Mouse (Mus musculus): Measurements from ENCODE around the gene Elmsan1.
A peak's percentile ranks its signal among the peaks of the same experiment; 100 is the strongest.

Elmsan1 gene

GRCm38 (mm10) chr12:84215758-84216440, 2.8 kb downstream of the Elmsan1 start:
- DNase-seq (ENCODE audit: low read depth, low spot score) = no peak

DNA sequence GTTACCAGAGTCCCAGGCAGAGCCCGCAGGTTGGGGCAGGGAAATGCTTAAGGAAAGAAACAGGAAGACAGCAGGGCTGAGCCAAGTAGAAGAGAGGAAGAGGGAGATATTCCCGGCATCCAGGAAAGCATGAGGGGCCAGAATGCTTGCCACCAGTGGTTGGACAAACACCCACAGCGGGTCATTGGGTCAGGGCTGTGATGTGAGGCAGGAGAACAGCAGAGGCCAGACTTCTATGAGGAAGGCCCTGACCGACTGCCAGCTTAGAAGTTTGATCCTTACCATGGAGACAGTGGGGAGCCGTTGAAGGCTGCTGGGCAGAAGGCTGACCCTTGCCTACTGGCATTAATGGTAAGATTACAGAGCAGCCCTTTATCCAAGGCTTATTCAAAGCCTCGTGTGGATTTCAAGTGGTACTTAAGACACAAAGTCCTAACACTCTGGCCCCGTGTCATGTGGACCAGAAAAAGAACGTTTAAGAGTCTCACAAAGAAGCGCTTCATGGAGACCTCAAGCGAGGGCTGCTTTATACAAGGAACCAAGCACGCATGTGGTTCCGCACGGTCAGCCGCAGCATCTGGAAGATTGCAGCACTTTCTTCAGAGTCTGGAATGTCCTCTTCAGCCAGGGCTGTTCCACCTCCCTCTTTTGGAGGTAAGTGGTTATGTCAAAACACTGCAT, 4.0 kb downstream of the Elmsan1 start:
- DNase-seq (ENCODE audit: low read depth, low spot score) = no peak

DNA sequence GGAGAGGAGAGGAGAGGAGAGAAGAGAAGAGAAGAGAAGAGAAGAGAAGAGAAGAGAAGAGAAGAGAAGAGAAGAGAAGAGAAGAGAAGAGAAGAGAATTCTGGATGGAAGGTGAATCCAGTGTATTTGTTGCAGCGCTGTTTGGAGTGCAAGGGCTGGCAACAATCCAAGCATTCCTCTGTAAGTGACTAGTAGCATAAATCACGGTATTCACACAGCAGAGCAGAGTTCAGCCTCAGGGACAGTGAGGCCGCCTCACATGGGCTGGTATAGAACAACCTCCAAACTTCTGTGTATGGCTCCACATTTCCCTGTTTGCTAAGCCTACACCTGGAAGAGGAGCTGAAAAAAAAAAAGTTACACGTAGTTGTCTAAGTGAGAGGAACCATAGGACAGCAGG, 6.4 kb downstream of the Elmsan1 start:
- DNase-seq (ENCODE audit: low read depth, low spot score) = no peak

DNA sequence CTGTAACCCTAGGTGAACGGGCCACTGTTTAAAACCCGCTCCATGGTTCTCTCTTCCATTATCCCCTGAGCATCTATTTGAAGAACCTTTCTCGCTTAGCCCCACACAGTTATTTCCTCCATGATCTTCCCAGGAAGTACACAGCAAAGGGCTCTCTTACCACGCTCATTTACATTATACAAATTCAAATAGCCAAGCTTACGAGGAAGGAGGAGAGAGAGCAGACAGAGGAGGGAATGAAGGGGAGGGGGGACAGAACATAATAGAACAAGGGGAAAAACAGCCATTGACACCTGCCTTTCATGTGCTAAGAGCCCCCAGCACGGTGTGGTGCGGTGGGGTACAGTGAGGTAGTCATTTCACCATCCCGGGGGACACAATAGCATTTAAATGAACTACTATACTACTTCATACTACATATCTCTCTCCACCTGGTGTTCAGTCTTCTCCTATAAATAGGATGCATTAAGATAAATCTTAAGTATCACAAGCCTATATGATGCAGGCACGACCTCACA, 7.6 kb downstream of the Elmsan1 start:
- DNase-seq (ENCODE audit: low read depth, low spot score) = no peak

DNA sequence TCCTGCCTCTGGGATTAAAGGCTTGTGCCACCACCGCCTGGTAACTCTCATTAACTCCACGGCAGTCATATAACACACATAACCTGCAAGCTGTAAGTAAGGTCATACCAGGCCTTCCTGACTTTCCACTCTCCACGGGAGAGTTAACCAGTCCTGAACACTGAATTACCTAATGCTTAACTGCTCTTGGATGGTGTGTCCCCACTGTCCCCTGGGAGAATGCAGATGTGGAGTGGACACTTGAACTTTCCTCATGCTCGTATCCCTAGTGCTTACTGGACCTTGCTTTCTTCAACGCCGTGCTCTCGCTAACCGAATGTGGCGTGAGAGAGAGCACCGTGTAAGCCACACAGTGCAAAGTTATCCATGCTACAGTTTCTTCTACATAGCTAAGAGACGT, 8.4 kb downstream of the Elmsan1 start:
- DNase-seq (ENCODE audit: low read depth, low spot score) = no peak

- DNase-seq (ENCODE audit: low read depth, low spot score) = no peak
Observed at GRCm38 (mm10) chr12:84209093-84209492, 9.6 kb downstream of the Elmsan1 start.

- DNase-seq (ENCODE audit: low read depth, low spot score) = no peak
Observed at GRCm38 (mm10) chr12:84207209-84207817, 11.4 kb downstream of the Elmsan1 start.

DNA sequence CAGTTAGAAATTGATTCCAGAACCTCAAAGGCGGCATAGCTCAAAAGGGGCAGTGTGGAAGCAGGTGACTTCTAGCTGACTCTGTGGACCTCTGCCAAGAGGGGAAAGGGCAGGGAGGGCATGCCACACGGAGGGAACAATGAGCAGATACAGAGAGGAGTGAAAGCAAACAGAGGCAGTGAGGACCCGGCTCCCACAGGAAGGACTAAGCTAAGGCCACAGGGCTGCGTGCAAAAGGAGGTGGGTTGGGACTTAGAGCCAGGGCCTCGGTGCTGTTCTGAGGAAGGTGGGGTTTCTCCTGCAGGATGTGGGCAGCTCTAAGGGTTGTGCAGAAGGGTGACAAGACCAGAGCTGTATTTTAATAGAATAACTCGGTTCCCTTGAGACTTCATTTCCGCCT, 12.2 kb downstream of the Elmsan1 start:
- DNase-seq (ENCODE audit: low read depth, low spot score) = peak; percentile 77

DNA sequence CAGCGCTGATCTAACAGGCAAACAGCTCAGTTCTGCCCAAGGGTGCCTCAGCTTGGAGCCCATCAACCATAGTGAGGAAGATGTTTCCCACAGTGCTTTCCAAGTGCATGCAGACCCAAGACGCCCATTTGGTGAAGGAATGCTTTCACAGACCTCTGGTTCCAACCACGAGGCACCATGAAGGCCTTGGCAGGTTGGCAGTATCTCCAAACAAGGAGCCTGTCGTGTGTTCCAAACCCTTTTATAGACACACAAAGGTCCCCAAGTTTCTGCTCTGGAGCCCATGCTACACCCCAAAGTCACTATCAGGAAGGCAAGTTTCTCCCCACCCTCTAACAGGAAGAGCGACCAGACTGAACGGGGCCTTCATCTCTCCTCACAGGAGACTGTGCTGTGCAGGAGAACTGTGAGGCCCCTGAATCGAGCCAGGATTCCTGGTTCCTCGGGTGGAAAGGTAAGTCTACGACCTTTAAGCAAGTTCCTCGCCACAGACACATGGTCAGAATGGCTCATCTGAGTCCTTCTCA, 13.0 kb downstream of the Elmsan1 start:
- no peak for DNase-seq (ENCODE audit: low read depth, low spot score)

GRCm38 (mm10) chr12:84204662-84205061, 14.0 kb downstream of the Elmsan1 start:
- DNase-seq (ENCODE audit: low read depth, low spot score) = no peak

DNA sequence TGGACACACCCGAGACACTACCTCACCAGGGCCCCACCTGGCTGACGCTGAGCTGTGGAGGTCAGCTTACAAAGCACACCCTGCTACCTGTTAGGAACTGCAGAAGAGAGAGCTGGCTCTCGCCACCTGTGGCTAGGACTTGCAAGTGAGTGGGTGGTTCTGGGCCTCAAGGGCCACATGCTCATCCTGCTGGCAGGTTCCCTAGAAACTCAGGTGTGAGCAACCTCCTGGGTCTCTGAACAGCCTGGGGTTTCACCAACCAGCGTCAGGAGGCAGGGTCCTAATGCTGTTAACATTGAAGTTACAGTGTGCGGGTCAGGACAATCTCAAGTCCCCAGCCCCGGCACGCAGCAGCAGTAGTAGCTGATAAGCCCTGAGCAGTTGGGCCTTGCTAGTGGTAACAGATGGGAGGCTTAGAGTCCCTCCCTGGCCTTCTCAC, 14.9 kb downstream of the Elmsan1 start:
- no peak for DNase-seq (ENCODE audit: low read depth, low spot score)

DNA sequence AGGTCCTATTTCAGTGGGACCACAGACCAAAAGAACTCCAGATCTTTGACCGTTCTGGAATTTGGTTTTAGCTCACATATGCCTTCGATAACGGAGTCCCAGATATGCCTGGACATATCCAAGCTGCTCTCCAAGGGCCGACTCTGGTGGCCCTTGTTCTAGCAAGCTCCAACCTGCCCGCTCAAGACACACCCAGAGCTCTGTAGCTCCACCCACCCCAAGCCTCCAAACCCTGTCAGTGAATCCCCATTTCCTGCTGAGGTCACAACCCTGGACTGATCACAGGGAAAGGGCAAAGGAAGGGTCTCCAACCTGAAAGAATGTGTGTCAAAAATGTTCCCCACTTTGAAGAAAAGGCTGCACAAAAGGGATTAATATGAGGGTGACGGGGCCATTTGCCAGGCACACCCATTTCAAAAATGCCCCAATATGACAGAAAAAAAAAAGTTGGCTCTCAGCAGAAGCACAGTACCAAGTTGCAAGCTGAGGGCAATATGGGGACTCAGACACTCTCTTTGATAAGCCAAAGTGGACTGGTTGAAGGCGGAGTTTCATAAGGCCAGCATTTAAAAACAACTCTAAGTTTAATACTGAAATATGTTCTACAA, 15.4 kb downstream of the Elmsan1 start:
- DNase-seq (ENCODE audit: low read depth, low spot score) = no peak

DNA sequence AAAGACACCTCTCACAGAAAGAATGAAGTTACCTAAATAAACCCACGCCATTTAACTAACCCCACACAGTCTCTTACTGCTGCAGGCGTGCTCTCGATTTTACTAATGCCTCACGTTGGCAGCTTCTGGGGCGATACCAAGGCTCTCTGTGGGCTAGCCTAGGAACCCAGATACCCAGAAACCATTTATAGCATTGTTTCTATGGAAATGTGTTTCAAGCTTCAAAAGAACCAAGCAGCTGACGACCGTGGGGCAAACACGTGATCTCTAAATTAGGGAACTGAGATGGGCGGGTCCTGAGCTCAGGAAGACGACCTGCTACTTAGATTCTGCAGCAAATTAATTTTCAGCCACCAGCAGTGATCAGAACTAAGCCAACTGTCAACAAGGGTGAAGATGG, 16.1 kb downstream of the Elmsan1 start:
- peak; percentile 58 for DNase-seq (ENCODE audit: low read depth, low spot score)

GRCm38 (mm10) chr12:84201686-84202484, 16.8 kb downstream of the Elmsan1 start:
- peak; percentile 66 for DNase-seq (ENCODE audit: low read depth, low spot score)

DNA sequence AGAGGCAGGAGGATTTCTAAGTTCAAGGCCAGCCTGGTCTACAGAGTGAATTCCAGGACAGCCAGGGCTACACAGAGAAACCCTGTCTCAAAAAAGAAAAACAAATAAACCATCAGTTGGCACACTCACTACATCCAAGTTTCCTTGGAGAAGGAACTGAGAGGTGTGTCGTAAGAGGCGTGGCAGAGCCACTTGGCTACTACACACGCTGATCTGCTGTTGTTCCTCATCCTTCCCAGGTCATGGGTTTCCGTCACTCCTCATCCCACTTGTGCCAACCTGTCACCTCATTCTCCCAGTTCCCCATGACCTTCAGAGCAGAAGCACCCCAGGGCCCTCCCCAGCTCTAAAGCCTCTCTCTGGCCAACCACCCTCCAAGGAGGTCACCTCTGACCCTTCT, 17.5 kb downstream of the Elmsan1 start:
- DNase-seq (ENCODE audit: low read depth, low spot score) = no peak

DNA sequence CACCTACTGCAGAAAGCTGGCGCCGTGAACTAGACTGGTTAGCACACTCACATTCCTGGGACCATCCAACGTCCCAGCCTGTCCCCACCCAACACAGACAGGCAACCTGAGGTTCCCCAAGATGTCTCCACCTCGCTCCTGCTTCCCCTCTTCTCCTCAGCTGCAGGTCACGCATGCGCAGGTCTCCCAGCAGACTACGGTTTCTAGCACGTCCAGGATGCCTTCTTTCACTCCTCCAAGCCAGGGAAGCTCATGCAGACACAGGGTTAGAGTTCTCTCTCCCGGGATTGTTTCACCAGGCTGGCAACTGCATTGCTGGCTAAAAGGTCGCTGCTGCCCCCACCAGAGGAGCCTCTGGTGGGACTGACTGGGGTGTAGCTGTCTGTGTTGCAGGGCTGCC, 19.8 kb downstream of the Elmsan1 start:
- no peak for DNase-seq (ENCODE audit: low read depth, low spot score)

- no peak for DNase-seq (ENCODE audit: low read depth, low spot score)
Observed at GRCm38 (mm10) chr12:84198076-84198679, 20.5 kb downstream of the Elmsan1 start.

GRCm38 (mm10) chr12:84195195-84195594, 23.5 kb downstream of the Elmsan1 start:
- DNase-seq (ENCODE audit: low read depth, low spot score) = no peak

GRCm38 (mm10) chr12:84194400-84195109, 24.1 kb downstream of the Elmsan1 start:
- DNase-seq (ENCODE audit: low read depth, low spot score) = no peak

Data from CD4-positive helper T cell, adult 2 months (primary cell).